Mouse (Mus musculus) forebrain, embryonic 16.5 days (tissue): ENCODE measurements at regions not wholly inside any gene's neighbourhood (a gene's known extent, or its start where the extent isn't known, plus 50 kb on each side); places are given as distances from the start of the nearest gene placed in this dataset.

Source experiments
- ATAC-seq: fragments of 200-750 bp; cut with Nextera tagmentation; 2 replicates; pipeline ENCODE4 v1.8.0; 2017; ENCODE audit warnings: mild to moderate bottlenecking, moderate library complexity
- H3K27ac ChIP-seq: fragments of 300-500 bp; sonication (generic); 2 replicates; pipeline ENCODE4 v1.5.1; 2014; ENCODE audit warnings: low read length, control low read depth
- H3K27me3 ChIP-seq: fragments of 300-500 bp; sonication (generic); replicated peaks from 2 replicates; pipeline ENCODE4 v1.6.1; 2014; ENCODE audit warnings: low read length; ENCODE audit not compliant: control insufficient read depth, insufficient read depth
- H3K36me3 ChIP-seq: fragments of 300-500 bp; sonication (generic); 2 replicates; pipeline ENCODE4 v1.6.1; 2014; ENCODE audit not compliant: control insufficient read depth, insufficient read depth
- H3K4me1 ChIP-seq: fragments of 300-500 bp; sonication (generic); replicated peaks from 2 replicates; pipeline ENCODE4 v1.6.1; 2014; ENCODE audit warnings: low read length; ENCODE audit not compliant: control insufficient read depth, insufficient read depth
- H3K4me2 ChIP-seq: fragments of 300-500 bp; sonication (generic); 2 replicates; pipeline ENCODE4 v1.6.1; 2014; ENCODE audit warnings: mild to moderate bottlenecking, low read length, control low read depth
- H3K4me3 ChIP-seq: fragments of 300-500 bp; sonication (generic); replicated peaks from 2 replicates; pipeline ENCODE4 v1.5.1; 2014; ENCODE audit warnings: mild to moderate bottlenecking, low read length, control low read depth
- H3K9ac ChIP-seq: fragments of 300-500 bp; sonication (generic); replicated peaks from 2 replicates; pipeline ENCODE4 v1.6.1; 2014; ENCODE audit warnings: low read depth, low read length, control low read depth
- H3K9me3 ChIP-seq: fragments of 300-500 bp; sonication (generic); 2 replicates; pipeline ENCODE4 v1.6.1; 2016; ENCODE audit warnings: low read length; ENCODE audit not compliant: control insufficient read depth
- WGBS: fragments of 180-500 bp; shearing (Covaris S2); extraction: QIAGEN DNeasy Blood & Tissue Kit; methylation state at CpG from one replicate; pipeline ENCODE4 v1.1.7; 2014; 5-methylcytosine and 5-hydroxymethylcytosine counted together

GRCm38 (mm10) chr9:68381871-68382270 lies 271.7 kb upstream of the Rora start:
- Histone ChIP-seq H3K4me3 (no peak overlapping the region), H3K9ac (no peak overlapping the region), H3K36me3 (no peaks in the 10 kb centered on the region), H3K4me2 (no peak overlapping the region), H3K4me1 (no peaks in the 10 kb centered on the region), H3K9me3 (no peaks in the 10 kb centered on the region), H3K27me3 (no peaks in the 10 kb centered on the region), H3K27ac (no peak overlapping the region)
- WGBS, result 86% methylated on average over 6 of the region's 6 CpGs
- ATAC-seq, result no peak

DNA sequence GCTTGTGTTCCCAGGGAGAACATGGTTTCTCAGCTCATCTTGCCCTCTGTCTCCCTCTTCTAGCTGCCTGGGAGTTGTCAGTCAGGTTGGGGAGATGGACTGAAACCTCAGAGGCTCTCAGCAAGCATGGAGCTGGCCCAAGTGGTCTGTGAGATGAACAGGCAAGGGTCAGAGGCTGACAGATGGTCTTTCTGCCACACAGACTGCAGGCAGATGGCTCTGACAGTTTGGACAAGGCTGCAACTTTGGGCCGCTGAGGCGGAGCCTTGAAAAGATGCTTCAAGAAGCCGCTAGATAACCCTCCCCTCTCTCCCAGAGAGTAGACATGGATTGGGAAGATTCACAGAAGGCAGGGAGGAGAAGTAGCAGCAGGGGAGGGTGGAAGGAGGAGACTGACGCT lies 252.7 kb upstream of the Rora start:
- no peaks in the 10 kb centered on the region for H3K9me3 ChIP-seq
- 0 out of 2 replicates have a peak, but pooled peaks cover 4% of the 10 kb centered on the region for H3K4me1 ChIP-seq
- no peaks in the 10 kb centered on the region for H3K36me3 ChIP-seq
- H3K9ac ChIP-seq, result no peak overlapping the region
- ATAC-seq, result no peak
- WGBS, result 86% methylated on average over 4 of the region's 4 CpGs
- no peak overlapping the region for H3K4me2 ChIP-seq
- H3K27ac ChIP-seq, result no peak overlapping the region
- H3K4me3 ChIP-seq, result no peak overlapping the region
- no peaks in the 10 kb centered on the region for H3K27me3 ChIP-seq

GRCm38 (mm10) chr9:68402176-68402845 lies 251.3 kb upstream of the Rora start:
- H3K36me3 ChIP-seq, result no peaks in the 10 kb centered on the region
- 39% methylated on average over 8 of the region's 8 CpGs for WGBS
- H3K4me2 ChIP-seq, result no peak overlapping the region
- no peak overlapping the region for H3K4me3 ChIP-seq
- no peak overlapping the region for H3K27ac ChIP-seq
- H3K4me1 ChIP-seq, result 0 out of 2 replicates have a peak, but pooled peaks cover 4% of the 10 kb centered on the region
- no peaks in the 10 kb centered on the region for H3K27me3 ChIP-seq
- H3K9ac ChIP-seq, result no peak overlapping the region
- no peaks in the 10 kb centered on the region for H3K9me3 ChIP-seq
- ATAC-seq, result no peak

GRCm38 (mm10) chr9:68402981-68403380 lies 250.6 kb upstream of the Rora start:
- H3K9ac ChIP-seq, result no peak overlapping the region

DNA sequence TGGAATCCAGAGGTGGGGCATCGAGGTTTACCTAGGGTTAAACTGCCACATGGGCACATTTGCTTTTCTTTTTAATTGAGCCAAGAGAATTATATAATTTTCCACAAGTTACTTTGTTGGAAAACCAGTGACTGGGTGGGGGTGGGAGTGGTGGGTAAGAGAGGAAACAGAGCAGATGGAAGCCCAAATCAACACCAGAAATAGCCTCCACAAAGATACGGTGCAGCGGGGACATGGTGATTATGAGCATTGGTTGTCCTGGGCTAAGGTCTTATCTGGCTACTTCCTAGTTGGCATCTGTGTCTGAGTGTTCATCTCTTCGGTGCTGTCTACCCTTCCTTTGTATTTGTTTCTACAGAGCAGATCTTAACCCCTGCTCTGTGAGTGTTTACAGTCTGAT lies 250.1 kb upstream of the Rora start:
- WGBS, result 97% methylated on average over 4 of the region's 4 CpGs
- H3K27ac ChIP-seq, result no peak overlapping the region
- no peak overlapping the region for H3K9ac ChIP-seq
- no peaks in the 10 kb centered on the region for H3K27me3 ChIP-seq
- H3K36me3 ChIP-seq, result no peaks in the 10 kb centered on the region
- ATAC-seq, result no peak
- 0 out of 2 replicates have a peak, but pooled peaks cover 4% of the 10 kb centered on the region for H3K4me1 ChIP-seq
- H3K9me3 ChIP-seq, result no peaks in the 10 kb centered on the region
- H3K4me2 ChIP-seq, result no peak overlapping the region
- no peak overlapping the region for H3K4me3 ChIP-seq

More at GRCm38 (mm10) chr9:68402981-68403380, 250.6 kb upstream of the Rora start:
- WGBS, result 96% methylated on average over 3 of the region's 3 CpGs
- no peak overlapping the region for H3K4me2 ChIP-seq
- 0 out of 2 replicates have a peak, but pooled peaks cover 4% of the 10 kb centered on the region for H3K4me1 ChIP-seq
- H3K9me3 ChIP-seq, result no peaks in the 10 kb centered on the region
- ATAC-seq, result no peak
- no peaks in the 10 kb centered on the region for H3K36me3 ChIP-seq
- no peaks in the 10 kb centered on the region for H3K27me3 ChIP-seq
- no peak overlapping the region for H3K27ac ChIP-seq
- no peak overlapping the region for H3K4me3 ChIP-seq

- no peak for ATAC-seq
- H3K36me3 ChIP-seq, result no peaks in the 10 kb centered on the region
- no peak overlapping the region for H3K9ac ChIP-seq
- H3K27me3 ChIP-seq, result no peaks in the 10 kb centered on the region
- 85% methylated on average over 3 of the region's 3 CpGs for WGBS
- no peak overlapping the region for H3K4me2 ChIP-seq
- H3K27ac ChIP-seq, result no peak overlapping the region
- no peaks in the 10 kb centered on the region for H3K4me1 ChIP-seq
- H3K9me3 ChIP-seq, result no peaks in the 10 kb centered on the region
- H3K4me3 ChIP-seq, result no peak overlapping the region
These were observed 243.8 kb upstream of the Rora start for GRCm38 (mm10) chr9:68409786-68410185.

DNA sequence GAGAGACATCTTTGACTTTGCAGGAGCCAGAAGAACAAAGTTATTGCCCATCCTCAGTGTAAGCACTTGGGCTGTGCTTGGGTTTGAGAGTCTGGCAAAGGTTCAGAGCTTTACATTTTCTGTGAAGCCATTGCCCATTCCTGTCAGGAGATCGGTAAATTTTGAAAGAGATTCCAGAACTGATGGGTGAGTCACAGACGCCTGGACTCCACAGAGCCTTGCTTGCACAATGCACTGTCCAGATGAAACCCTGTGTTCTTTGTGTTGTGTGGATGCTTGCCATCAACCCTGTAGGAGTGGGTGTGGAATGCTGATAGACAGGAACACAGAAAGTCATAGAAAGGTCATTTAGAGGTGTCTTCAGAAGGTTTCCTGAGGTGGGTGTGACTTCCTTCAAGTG lies 227.3 kb upstream of the Rora start:
- WGBS, result 73% methylated on average over 2 of the region's 2 CpGs
- no peak overlapping the region for H3K4me3 ChIP-seq
- H3K27ac ChIP-seq, result no peak overlapping the region
- H3K4me1 ChIP-seq, result no peaks in the 10 kb centered on the region
- H3K9me3 ChIP-seq, result no peaks in the 10 kb centered on the region
- ATAC-seq, result no peak
- H3K4me2 ChIP-seq, result no peak overlapping the region
- no peak overlapping the region for H3K9ac ChIP-seq
- no peaks in the 10 kb centered on the region for H3K27me3 ChIP-seq
- H3K36me3 ChIP-seq, result no peaks in the 10 kb centered on the region

- H3K4me3 ChIP-seq, result no peak overlapping the region
- no peaks in the 10 kb centered on the region for H3K36me3 ChIP-seq
- no peak overlapping the region for H3K27ac ChIP-seq
- 77% methylated on average over 5 of the region's 5 CpGs for WGBS
- H3K9ac ChIP-seq, result no peak overlapping the region
- no peak for ATAC-seq
- H3K9me3 ChIP-seq, result 0 out of 2 replicates have a peak, but pooled peaks cover 2% of the 10 kb centered on the region
- no peak overlapping the region for H3K4me2 ChIP-seq
- H3K27me3 ChIP-seq, result no peaks in the 10 kb centered on the region
- H3K4me1 ChIP-seq, result no peaks in the 10 kb centered on the region
These were observed 190.8 kb upstream of the Rora start for GRCm38 (mm10) chr9:68462755-68463154.

DNA sequence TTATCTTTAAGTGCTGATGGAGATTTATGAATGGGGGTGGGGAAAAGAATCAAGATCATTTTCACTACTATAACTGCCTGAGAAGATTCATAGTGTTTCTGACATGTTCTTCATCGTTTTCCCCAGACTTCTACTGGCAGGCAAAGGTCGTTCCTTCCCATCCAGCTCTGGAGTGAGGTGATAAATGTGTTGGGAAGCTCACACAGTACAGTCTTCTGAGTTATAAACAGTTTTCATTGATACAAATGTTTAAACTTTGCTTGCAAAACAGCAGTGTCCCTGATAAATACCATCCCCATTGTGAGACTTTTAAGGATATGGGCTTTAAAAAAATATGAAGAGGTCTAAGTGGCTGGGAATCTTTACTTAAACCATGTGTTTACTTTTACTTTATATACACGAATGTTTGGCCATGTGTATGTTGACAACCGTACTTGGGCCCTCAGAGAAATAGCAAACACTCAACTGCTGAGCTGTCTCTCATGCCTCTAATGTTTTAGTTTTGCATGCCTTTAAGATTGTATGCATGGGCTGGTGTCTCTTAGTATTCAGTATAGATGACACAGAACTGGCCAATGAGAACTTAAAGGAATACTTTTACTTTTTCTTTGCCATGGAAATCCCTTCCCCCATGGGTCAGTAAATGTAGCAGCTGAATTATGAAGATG lies 189.8 kb upstream of the Rora start:
- no peak for ATAC-seq
- no peaks in the 10 kb centered on the region for H3K4me1 ChIP-seq
- WGBS, result 81% methylated on average over 4 of the region's 4 CpGs
- no peak overlapping the region for H3K27ac ChIP-seq
- no peaks in the 10 kb centered on the region for H3K36me3 ChIP-seq
- no peak overlapping the region for H3K4me2 ChIP-seq
- H3K9ac ChIP-seq, result no peak overlapping the region
- H3K9me3 ChIP-seq, result 0 out of 2 replicates have a peak, but pooled peaks cover 2% of the 10 kb centered on the region
- no peak overlapping the region for H3K4me3 ChIP-seq
- H3K27me3 ChIP-seq, result no peaks in the 10 kb centered on the region
